In the genomic region with DNA sequence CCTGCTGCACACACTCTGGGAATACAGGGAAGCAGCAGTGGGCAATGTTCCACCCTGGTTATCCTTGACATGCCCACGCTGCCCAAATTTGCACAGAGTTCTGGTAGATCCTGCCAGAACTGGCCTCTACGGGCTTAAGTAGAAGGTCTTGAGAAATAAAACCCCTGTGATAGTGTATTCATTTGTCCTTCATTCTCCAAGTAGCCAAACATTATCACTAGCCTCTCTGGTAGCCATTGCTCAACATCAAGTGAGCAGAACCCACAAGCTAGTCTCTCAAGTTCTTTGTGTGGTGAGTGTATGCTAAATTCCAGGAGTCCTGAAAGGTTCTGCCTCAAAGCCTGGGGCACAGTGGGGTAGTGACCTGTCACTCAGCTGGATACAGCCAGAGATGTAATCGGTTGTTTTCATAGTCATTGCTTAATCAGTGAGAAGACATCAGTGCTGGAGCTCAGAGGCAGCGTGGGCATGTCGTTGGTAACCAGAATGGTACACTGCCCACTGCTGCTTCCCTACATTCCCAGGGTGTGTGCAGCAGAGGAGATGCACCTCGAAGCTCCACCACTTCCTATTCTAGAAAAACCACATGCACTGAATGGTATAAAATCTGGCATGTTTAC, we compare ENCODE assay signal across 21 mouse cellular contexts.
A peak's percentile ranks its signal among the peaks of the same experiment; 100 is the strongest.
DNase-seq lines count a peak whose midpoint lies in the region; ATAC-seq lines count a peak whose summit lies in the region.
"Had no signal": no experiment of that assay in that cellular context is flagged by ENCODE, and none has a peak within 500 bp of the region (broad histone marks: within the 10 kb centered on the region; RNA-seq: fewer than 3 reads in every experiment).

No protein-coding gene starts in this region.

- 68% methylated on average over 6 of the region's 6 CpGs for WGBS in hindbrain, embryonic 10.5 days

- peak; percentile 64 for ATAC-seq in megakaryocyte progenitor cell, adult 5-6 weeks (replicated peaks; ENCODE audit: poor library complexity)
- ATAC-seq: forebrain, embryonic 14.5 days; intestine, postnatal 0 days had no signal

- H3K27me3 ChIP-seq in hindbrain, embryonic 10.5 days (ENCODE audit: insufficient read depth, poor library complexity, severe bottlenecking), result no peaks in the 10 kb centered on the region
- H3K27me3 ChIP-seq: hindbrain, embryonic 15.5 days had no signal

- 0 out of 2 replicates have a peak, but pooled peaks cover 3% of the 10 kb centered on the region for H3K4me1 ChIP-seq in hindbrain, embryonic 10.5 days (replicated peaks)
- H3K4me1 ChIP-seq: embryonic facial prominence, embryonic 10.5 days; hindbrain, embryonic 15.5 days; midbrain, embryonic 10.5 days had no signal

- H3K9me3 ChIP-seq in hindbrain, embryonic 10.5 days, result no peaks in the 10 kb centered on the region
- H3K9me3 ChIP-seq: embryonic facial prominence, embryonic 10.5 days; hindbrain, embryonic 15.5 days; midbrain, embryonic 10.5 days had no signal

- DNase-seq in frontal cortex, postnatal 36 days (ENCODE audit: low spot score in 2 of 2), result peak; percentile 28 to 46
- no peak for DNase-seq in frontal cortex, postnatal 25 days (ENCODE audit: low spot score in 2 of 2)
- DNase-seq in right cerebral cortex, adult 18-20 months, result peak; percentile 46
- no peak for DNase-seq in right cerebral cortex, postnatal 10 days (ENCODE audit: low spot score in 2 of 2)
- DNase-seq in adrenal gland, postnatal 14 days, result peak; percentile 29
- DNase-seq in hindbrain, embryonic 10.5 days (ENCODE audit: low spot score), result no peak
- DNase-seq: cerebellum, postnatal 25 days; gastrocnemius, postnatal 10 days; heart, postnatal 14 days; kidney, postnatal 10 days; lung, adult 2 months; lung, postnatal 36 days; thymus, adult 2 months had no signal

- H3K27ac ChIP-seq in hindbrain, embryonic 10.5 days, result no peak overlapping the region
- H3K27ac ChIP-seq: embryonic facial prominence, embryonic 10.5 days; hindbrain, embryonic 15.5 days; layer of hippocampus, adult 2 months; midbrain, embryonic 10.5 days had no signal

- no peaks in the 10 kb centered on the region for H3K36me3 ChIP-seq in hindbrain, embryonic 10.5 days
- H3K36me3 ChIP-seq: embryonic facial prominence, embryonic 10.5 days; hindbrain, embryonic 15.5 days; midbrain, embryonic 10.5 days had no signal

- no peak overlapping the region for H3K4me3 ChIP-seq in hindbrain, embryonic 10.5 days
- H3K4me3 ChIP-seq: embryonic facial prominence, embryonic 10.5 days; hindbrain, embryonic 15.5 days; layer of hippocampus, adult 2 months; left cerebral cortex, adult 2 months; midbrain, embryonic 10.5 days had no signal

Comparison
In these comparisons a context has a peak if more than half of its experiments do, and no peak if none do; other contexts are left out.
1. DNase-seq: peak in frontal cortex, postnatal 36 days (2 of 2), right cerebral cortex, adult 18-20 months (single experiment) and adrenal gland, postnatal 14 days (single experiment); none in frontal cortex, postnatal 25 days (0 of 2), right cerebral cortex, postnatal 10 days (0 of 2) and hindbrain, embryonic 10.5 days (single experiment).